In the genomic region with DNA sequence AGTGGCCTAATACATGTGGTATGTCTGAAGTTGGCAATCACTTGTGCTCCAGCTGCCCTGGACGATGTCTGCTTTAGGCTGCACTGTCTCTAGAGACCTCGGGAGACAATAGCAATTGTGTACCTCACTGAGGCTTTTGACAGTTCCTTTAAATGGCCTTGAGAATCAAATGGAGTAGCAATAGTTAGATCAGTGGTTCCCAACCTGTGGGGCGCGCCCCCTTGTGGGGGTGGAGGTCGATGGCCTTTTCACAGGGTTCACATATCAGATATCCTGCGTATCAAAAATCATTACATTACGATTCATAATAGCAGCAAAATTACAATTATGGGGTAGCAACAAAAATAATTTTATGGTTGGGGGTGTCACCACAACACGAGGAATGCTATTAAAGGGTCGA, we compare ENCODE assay signal across 8 mouse cellular contexts. TPM values are rescaled to one million over a fixed set of nuclear protein-coding genes. Genes with fewer than 3 reads are reported as not detected.
DNase-seq lines count a peak whose midpoint lies in the region; TF ChIP-seq lines count a peak whose summit lies in the region.
"Had no signal": no experiment of that assay in that cellular context is flagged by ENCODE, and none has a peak within 500 bp of the region (broad histone marks: within the 10 kb centered on the region; RNA-seq: fewer than 3 reads in every experiment).

No protein-coding gene starts in this region.

- DNase-seq in left cerebral cortex, adult 2 months (ENCODE audit: extremely low spot score in 1 of 2, low spot score in 2 of 2), result no peak
- no peak for DNase-seq in left cerebral cortex, postnatal 25 days (ENCODE audit: low spot score in 2 of 2)
- peak; percentile 11 for DNase-seq in adipocyte (ENCODE audit: low spot score)
- DNase-seq in gastrocnemius, adult 2 months, result peak; percentile 35
- DNase-seq in lung, postnatal 25 days (ENCODE audit: low spot score), result peak; percentile 39
- peak; percentile 11 to 53 for DNase-seq in thymus, postnatal 10 days (ENCODE audit: low spot score in 2 of 2)

- TF ChIP-seq CTCF in left cerebral cortex, adult 2 months (IDR thresholded peaks at IDR 0.05), result peak; percentile 40
- TF ChIP-seq CTCF in E14TG2a.4 (conservative IDR thresholded peaks at IDR 0.05; ENCODE audit: low read length), result peak; percentile 31
- peak; percentile 57 for TF ChIP-seq CTCF in gastrocnemius, adult 2 months (IDR thresholded peaks at IDR 0.05)

- intact Hi-C loops in left cerebral cortex, adult 2 months (cut with DNase I), result no loop called here
- intact Hi-C loops in left cerebral cortex, postnatal 25 days (cut with DNase I), result no loop called here
- intact Hi-C loops in gastrocnemius, adult 2 months (cut with DNase I), result loop anchor here (5.0 kb wide), 1 partner anchor 119 kb away; no protein-coding TSS in a partner anchor

- H3K27ac ChIP-seq in left cerebral cortex, adult 2 months, result no peak overlapping the region
- no peak overlapping the region for H3K27ac ChIP-seq in gastrocnemius, adult 2 months

- no peak overlapping the region for H3K4me3 ChIP-seq in left cerebral cortex, adult 2 months
- no peak overlapping the region for H3K4me3 ChIP-seq in E14TG2a.4 (replicated peaks; ENCODE audit: low read length)
- H3K4me3 ChIP-seq in gastrocnemius, adult 2 months, result no peak overlapping the region

- H3K27me3 ChIP-seq in E14TG2a.4 (ENCODE audit: insufficient read depth, low read length), result no peaks in the 10 kb centered on the region

- H3K36me3 ChIP-seq in E14TG2a.4 (ENCODE audit: insufficient read depth, low read length), result peaks cover 3% of the 10 kb centered on the region; the same call in 1 of the 2 replicates

- peaks cover 4% of the 10 kb centered on the region for H3K4me1 ChIP-seq in E14TG2a.4 (replicated peaks; ENCODE audit: low read depth, low read length)

- H3K9me3 ChIP-seq in E14TG2a.4 (ENCODE audit: low read length), result no peaks in the 10 kb centered on the region

RNA-seq across cellular contexts. Expression of a gene that starts 7.9 kb away (rescaled TPM):
- total RNA-seq in left cerebral cortex, adult 2 months (2021), result 100 to 1,000 TPM; 211 to 223 TPM
- total RNA-seq in left cerebral cortex, postnatal 25 days (2021), result 100 to 1,000 TPM; 218 to 226 TPM
- total RNA-seq in gastrocnemius, adult 2 months (2021), result 10 to 100 TPM; 18.8 to 19.5 TPM

RNA-seq across cellular contexts. Expression of a gene that starts 52.4 kb away (rescaled TPM):
- total RNA-seq in left cerebral cortex, adult 2 months (2021), result not detected
- not detected for total RNA-seq in left cerebral cortex, postnatal 25 days (2021)
- total RNA-seq in gastrocnemius, adult 2 months (2021), result not detected
- total RNA-seq: left cerebral cortex, postnatal 10 days had no signal

Comparison
In these comparisons a context has a peak if more than half of its experiments do, and no peak if none do; other contexts are left out.
1. DNase-seq: peak in adipocyte (single experiment), gastrocnemius, adult 2 months (single experiment), lung, postnatal 25 days (single experiment) and thymus, postnatal 10 days (2 of 2); none in left cerebral cortex, adult 2 months (0 of 2) and left cerebral cortex, postnatal 25 days (0 of 2).
2. RNA of a gene that starts 7.9 kb away (total RNA-seq): 218 to 226 TPM in left cerebral cortex, postnatal 25 days and 211 to 223 TPM in left cerebral cortex, adult 2 months; 18.8 to 19.5 TPM in gastrocnemius, adult 2 months; every median in the first group is over 10 times any median in the second.
3. Peak in every context shown above with its lines, with median percentiles within 50 percentile points of each other: CTCF ChIP-seq.